Comparison of ENCODE assay signal across 10 mouse cellular contexts in genomic region chr13:43241069-43241468, GRCm38 (mm10).
DNase-seq lines count a peak whose midpoint lies in the region; ATAC-seq and TF ChIP-seq lines count a peak whose summit lies in the region.
"Had no signal": no experiment of that assay in that cellular context is flagged by ENCODE, and none has a peak within 500 bp of the region (broad histone marks: within the 10 kb centered on the region; RNA-seq: fewer than 3 reads in every experiment).

No protein-coding gene starts in this region.

- peak overlapping the region; percentile 42; the same call in 1 of the 2 replicates for H3K27ac ChIP-seq in hindbrain, embryonic 15.5 days (replicated peaks)

- no peak for ATAC-seq in hindbrain, embryonic 15.5 days (ENCODE audit: low FRiP score, low read depth)

- peak; percentile 61 to 75 for DNase-seq in cerebellum, postnatal 14 days
- no peak for DNase-seq in cerebellum, adult 9-11 months
- DNase-seq in layer of hippocampus, adult 9-10 months (ENCODE audit: low spot score) = peak; percentile 24
- DNase-seq in layer of hippocampus, postnatal 36 days = no peak
- DNase-seq in brain, embryonic 14.5 days (ENCODE audit: low read depth) = peak; percentile 95
- DNase-seq in left cerebral cortex, adult 8-10 months (ENCODE audit: low spot score in 2 of 2) = no peak
- no peak for DNase-seq in thymus, postnatal 10 days (ENCODE audit: low spot score in 2 of 2)

- H3K9ac ChIP-seq in hindbrain, embryonic 15.5 days = no peak overlapping the region
- H3K9ac ChIP-seq: kidney, embryonic 15.5 days had no signal

- no peak for TF ChIP-seq CTCF in brain, embryonic 14.5 days (IDR thresholded peaks at IDR 0.05; ENCODE audit: borderline replicate concordance, extremely low read depth, insufficient read depth, insufficient read length)

- H3K27me3 ChIP-seq in hindbrain, embryonic 15.5 days = no peaks in the 10 kb centered on the region
- H3K27me3 ChIP-seq: kidney, embryonic 15.5 days had no signal

- peaks cover 16% of the 10 kb centered on the region for H3K4me1 ChIP-seq in hindbrain, embryonic 15.5 days (replicated peaks)

- no peak overlapping the region for H3K4me3 ChIP-seq in hindbrain, embryonic 15.5 days
- H3K4me3 ChIP-seq: erythroblast, embryonic 14.5 days; kidney, embryonic 15.5 days had no signal

- H3K4me2 ChIP-seq in hindbrain, embryonic 15.5 days = no peak overlapping the region
- H3K4me2 ChIP-seq: kidney, embryonic 15.5 days had no signal

- no peaks in the 10 kb centered on the region for H3K9me3 ChIP-seq in hindbrain, embryonic 15.5 days
- H3K9me3 ChIP-seq: kidney, embryonic 15.5 days had no signal

- H3K36me3 ChIP-seq in hindbrain, embryonic 15.5 days = no peaks in the 10 kb centered on the region
- H3K36me3 ChIP-seq: kidney, embryonic 15.5 days had no signal

- 9% methylated on average over 1 of the region's 1 CpGs for WGBS in hindbrain, embryonic 15.5 days

- TF ChIP-seq POLR2A in brain, embryonic 14.5 days (IDR thresholded peaks at IDR 0.05; ENCODE audit: borderline replicate concordance, extremely low read depth, insufficient read depth, insufficient read length, poor library complexity, severe bottlenecking) = no peak

Comparison
In these comparisons a context has a peak if more than half of its experiments do, and no peak if none do; other contexts are left out.
1. DNase-seq: peak in cerebellum, postnatal 14 days (2 of 2), layer of hippocampus, adult 9-10 months (single experiment) and brain, embryonic 14.5 days (single experiment); none in cerebellum, adult 9-11 months (single experiment), layer of hippocampus, postnatal 36 days (0 of 2), left cerebral cortex, adult 8-10 months (0 of 2) and thymus, postnatal 10 days (0 of 2).